Mouse (Mus musculus): ENCODE measurements around the gene 2810408A11Rik.

Gene 2810408A11Rik

DNA sequence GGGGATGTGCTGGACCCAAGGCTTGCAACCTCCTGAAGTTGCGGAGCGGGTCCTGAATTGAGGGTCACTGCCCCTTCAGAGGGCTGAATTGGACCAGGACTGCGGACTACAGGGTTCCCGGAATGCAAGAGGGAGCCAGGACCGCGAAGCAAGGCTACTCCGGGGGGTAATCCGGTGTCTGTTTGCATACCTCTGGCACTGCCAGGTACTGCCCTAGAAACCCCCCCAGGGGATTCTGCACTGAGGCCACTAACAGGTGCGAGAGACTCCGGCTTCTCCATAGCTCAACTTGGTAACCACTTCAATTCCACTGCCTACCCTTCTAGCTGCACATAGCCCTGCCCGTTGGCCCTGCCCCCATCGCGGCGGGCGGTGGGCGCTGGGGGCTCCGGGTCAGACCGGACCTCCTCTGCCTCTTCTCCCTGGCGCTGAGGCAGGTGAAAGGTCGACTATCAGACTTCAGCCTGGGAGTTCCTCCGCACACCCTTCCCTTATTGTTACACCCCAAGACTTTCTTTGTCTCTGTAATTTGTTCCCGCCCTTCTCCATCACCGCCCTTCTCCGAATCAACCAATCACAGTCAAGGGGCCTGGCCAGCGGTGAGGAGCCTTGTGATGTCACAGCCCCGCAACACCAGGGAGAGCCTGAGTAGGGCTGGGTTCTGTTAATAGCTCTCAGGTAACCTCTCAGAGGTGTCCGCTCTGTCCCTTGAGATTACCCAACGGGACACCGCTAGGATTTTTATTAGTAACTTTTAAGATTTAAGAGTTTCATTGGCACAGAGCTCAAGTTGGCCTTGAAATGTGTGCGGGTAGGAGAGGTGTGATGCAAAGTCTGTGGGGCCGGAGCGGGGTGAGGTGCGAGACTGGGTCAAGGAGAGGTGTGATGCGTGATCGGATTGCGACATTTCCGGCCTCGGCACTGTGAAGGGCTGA, at the start of gene 2810408A11Rik, which contains the start of gene Neurl4:
Gene 2810408A11Rik, minus strand, starts transcription at position 517 of the 935 bp plus-strand sequence.
Gene Neurl4, plus strand, starts transcription at position 602 of the 935 bp plus-strand sequence.
- DNase-seq, result peak; percentile 88 to 95

DNA sequence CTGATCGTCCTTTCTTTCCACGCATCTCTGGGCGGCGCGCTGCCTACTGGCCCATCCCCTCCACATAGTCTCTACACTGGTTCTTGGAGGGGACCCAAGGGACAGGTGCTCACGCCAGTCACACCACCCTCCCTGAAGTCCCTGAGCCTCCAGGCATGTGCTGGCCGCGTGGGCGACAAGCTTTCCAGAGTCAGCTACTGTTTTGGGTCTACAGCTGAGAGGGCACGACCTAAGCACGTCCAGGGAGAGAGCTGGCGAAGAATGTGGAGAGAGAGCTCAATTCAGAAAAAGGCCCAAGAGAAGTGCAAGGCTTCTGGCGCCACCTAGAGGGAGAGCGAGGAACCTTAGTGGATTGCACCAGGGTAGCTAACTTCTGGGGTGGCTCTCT, 48.0 kb upstream of the 2810408A11Rik start:
- DNase-seq, result peak; percentile 61 to 69

DNA sequence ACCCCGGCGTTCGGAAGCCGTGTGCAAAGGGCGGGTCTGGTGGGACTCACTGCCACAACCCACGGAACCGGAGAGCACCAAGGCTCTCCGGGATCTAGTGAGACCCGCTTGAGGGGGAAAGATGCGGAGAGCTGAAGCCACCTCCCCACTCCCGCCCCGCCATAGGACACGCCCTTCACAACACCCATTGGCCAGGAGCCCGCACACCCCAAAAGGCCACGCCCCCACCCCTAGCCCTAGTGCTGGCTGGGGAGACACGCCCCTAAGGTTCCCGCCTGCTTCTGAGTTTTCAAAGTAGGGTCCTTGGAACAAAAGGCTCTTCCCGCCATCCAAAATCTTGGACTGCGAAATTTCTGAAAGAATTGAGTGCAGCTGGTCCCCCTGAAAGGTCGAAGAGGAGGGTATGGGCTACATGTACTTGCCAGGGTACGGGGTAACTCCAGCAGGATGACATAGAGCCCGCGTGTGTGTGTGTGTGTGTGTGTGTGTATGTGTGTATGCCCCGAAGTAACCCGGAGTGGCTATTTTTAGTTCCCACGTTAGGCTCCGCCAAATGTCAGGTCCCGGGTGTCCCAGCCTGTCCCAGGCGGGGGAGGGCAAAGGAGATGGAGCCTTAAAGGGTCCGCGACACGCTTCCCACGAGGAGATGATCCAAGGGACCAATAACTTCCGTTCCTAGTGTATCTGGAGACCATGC, 47.4 kb upstream of the 2810408A11Rik start, which contains the start of gene Slc2a4:
Gene Slc2a4, minus strand, starts transcription at position 123 of the 697 bp plus-strand sequence.
- peak; percentile 87 to 88 for DNase-seq

DNA sequence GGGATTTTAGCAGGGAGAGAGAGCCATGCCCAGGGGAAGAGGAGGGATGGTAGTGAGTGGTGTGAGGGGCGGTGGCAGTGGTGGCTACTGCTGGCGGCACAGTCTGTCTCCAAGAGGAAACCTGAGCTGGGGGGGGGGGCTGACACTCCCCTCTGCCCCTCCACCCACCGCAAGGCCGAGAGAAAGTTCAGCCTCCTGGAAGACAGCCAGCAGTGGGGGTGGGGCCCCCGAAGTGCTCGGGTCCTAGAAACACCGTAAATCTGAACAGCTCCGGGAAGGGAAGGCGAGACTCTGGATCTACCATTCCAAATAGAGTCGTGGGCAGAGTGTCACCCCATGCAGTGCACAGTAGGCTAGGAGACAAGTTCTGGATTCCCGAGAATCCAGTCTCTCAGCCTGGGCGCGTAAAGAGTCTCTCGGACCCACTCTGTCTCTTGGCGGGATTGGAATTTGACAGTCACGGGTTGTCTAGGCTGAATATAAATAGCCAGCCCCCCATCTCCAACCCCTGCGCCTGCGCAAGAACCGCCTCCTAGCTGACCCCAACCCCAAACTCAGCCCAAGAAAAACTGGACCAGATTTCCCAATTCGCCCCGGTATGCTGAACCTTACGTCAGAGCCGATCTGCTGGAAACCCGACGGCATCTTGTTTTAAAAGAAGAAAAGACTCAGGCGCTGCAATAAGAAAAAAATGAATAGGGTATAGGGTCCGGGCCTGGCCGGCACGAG, 46.7 kb upstream of the 2810408A11Rik start:
- DNase-seq, result no peak

DNA sequence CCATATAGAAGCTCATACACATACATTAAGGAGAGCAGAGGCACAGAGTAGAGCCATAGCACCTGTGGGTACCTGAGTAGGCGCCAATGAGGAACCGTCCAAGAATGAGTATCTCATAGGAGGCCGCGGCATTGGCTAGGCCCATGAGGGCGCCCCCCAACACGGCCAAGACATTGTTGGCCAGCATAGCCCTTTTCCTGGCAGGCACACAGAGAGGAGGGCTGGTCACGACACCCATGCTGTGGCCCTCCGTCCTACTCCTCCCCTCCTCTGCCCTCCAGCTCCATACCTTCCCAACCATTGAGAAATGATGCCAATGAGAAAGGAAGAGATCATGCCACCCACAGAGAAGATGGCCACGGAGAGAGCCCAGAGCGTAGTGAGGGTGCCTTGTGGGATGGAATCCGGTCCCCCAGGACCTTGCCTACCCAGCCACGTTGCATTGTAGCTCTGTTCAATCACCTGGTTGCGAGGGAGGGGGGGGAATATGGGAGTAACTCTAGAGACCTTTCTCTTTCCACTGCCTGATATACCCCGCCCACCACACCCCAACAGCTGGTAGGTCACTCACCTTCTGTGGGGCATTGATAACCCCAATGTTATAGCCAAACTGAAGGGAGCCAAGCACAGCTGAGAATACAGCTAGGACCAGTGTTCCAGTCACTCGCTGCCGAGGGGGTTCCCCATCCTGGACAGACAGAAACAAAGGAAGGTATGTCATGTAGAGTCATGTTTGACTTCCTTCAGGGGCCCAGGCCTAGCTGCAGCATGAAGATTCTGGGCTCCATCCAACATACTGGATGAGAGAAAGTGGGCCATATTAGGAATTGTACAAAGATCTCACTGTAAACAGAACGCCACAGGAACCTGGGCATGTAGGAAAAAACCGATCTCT, 45.5 kb upstream of the 2810408A11Rik start:
- DNase-seq, result no peak

DNA sequence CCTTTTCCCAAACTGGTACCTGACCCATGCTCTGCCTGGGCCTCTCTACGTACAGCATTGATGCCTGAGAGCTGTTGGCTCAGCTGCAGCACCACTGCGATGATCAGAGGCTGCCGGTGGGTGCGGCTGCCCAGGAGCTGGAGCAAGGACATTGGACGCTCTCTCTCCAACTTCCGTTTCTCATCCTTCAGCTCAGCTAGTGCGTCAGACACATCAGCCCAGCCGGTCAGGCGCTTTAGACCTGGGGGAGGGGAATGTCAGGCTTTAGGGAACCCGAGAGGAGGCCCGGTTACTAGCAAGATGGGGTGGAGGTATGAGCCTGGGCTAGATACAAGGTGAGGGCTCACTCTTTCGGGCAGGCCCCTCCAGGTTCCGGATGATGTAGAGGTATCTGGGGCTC, 44.4 kb upstream of the 2810408A11Rik start:
- DNase-seq, result no peak

DNA sequence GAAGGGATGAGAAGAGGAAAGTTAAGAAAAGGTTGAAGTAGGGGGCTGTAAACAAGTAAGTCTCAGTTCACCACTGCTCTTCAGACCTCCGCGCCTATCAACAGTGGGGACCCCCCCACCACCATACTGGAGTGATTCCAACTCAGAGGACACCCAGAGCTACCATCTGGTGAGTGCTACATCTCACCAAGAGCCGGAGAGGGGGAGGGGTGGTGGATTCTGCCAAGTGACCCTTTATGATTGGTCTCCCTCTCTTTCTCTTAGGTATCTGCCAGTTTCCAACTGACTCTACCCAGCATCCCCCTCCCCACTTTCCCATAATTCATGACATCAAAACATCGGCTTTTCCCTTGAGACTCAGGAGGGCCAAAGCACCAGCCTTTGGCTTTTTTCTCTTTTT, 40.2 kb upstream of the 2810408A11Rik start:
- no peak for DNase-seq

DNA sequence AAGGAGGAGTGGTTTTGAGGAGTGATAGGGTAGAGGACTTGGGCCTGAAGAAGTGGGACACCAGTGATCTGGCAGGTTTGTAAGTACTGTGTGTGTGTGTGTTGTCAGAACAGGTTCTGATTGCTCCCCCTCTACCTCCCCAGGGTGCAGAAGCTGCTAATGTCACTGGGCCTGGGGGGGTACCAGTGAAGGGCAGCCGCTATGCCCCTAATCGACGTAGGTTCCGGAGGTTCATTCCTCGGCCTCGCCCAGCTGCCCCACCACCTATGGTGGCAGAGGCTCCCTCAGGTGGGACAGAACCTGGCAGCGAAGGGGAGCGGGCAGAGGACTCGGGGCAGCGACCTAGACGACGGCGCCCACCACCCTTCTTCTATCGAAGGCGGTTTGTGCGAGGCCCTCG, 38.9 kb upstream of the 2810408A11Rik start:
- DNase-seq, result no peak

DNA sequence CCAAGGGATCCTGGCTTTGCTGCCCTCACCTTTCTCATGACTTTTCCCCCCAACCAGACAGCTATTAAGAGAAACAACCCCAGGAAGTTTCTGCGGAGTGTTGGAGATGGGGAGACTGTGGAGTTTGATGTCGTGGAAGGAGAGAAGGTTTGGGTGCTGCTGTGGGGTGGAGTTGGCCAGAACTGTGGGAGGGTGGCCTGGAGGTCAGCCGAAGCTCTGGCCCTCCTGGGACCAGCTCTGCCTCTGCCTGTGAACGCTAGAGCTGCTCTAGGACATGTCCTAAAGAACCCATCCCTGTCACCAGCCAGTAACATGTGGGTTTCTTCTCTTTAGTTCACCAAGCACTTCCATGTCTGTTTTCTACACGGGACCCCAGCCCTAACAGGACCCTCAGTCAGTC, 38.4 kb upstream of the 2810408A11Rik start:
- DNase-seq, result no peak

DNA sequence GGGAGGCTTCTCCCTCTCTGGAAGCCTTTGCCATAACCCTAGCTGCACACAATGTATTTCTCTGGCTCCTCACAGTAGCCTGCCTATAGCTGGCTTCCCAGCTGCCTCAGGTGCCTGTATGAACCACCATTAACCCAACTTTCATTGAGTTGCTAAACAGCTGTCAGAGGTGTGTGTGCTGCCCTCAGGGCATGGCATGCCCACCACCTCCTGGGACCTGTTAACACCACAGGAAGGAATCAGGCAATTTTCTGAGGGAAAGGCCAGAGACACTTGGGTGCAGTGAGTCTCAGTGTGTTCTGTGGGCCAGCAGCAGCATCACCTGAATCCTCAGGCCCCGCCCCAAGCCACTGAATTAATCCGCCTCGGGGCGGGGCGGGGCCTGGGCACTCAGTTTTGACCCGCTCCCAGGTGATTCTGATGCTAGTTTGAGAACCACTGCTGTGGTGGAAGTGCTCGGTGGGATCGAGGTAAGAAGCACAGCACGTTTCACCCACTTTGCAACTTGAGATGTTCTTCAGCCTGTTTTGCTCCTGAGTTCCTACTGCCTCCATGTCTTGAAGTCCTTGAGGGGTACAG, 37.7 kb upstream of the 2810408A11Rik start:
- DNase-seq, result no peak

DNA sequence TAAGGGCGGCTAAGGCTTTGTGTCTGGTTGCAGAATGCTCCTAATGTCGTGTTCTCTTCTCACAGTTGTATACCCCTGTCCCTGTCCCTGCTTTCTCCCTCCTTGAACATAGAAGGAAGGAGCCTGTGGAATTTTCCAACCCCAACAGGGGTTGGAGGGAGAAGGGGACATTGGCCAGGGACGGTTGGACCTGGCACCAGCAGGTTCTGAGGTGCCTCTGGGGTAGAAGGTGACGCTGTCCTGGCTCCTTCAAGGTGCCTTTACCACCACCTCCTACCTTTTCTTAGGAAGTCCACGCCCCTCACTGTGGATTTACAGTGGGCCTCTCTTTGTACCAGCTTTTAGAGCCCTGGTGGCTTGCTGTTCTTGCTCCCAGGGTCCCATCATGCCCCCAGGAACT, 37.0 kb upstream of the 2810408A11Rik start:
- no peak for DNase-seq

DNA sequence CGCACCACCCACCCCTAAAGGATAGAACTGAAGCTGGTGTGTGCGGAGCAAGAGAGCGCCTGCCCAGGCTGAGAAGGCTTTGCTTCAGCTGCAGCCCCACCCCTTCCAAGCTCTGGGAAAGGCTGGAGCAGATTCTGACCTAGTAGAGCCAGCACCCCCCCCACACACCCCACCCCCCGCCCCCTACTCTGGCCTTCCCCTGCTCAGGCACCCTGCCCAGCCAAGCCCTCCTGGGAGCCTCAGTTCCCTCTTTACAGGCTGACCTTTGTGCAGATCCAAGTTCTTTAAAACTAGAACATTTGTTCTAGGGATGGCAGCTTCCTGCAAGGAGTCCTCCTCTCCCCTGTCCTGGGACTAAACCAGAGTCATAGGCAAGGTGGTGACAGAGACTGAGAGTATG, 36.6 kb upstream of the 2810408A11Rik start:
- DNase-seq, result no peak

DNA sequence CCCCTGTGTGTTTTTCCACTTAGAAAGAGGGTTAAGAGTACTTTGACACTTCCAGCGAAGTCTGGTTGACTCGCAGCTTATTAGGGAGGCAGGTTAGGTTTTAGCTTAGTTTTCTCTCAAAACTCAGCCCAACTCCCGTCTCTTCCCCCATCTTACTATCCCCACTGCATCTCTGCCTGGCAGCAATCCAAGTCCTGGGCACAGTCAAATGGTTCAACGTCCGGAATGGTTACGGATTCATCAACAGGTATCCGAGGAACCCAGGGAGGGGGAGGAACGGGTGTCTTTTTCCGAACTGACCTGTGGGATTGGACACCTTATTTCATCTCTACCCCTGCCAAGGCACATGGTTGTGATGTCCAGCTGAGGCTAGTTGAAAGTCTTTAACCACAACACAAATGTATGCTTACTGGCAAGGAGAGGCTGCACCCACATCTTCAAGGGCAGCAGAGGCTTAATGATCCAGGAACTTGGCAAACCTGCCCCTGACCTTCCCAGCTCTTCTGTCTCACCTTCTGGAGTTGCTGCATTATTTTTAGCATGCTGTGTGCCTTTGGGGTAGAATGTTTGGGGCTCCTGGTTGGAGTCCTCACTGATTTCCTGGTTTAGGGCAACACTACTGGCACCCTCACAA, 36.0 kb upstream of the 2810408A11Rik start:
- DNase-seq, result no peak

DNA sequence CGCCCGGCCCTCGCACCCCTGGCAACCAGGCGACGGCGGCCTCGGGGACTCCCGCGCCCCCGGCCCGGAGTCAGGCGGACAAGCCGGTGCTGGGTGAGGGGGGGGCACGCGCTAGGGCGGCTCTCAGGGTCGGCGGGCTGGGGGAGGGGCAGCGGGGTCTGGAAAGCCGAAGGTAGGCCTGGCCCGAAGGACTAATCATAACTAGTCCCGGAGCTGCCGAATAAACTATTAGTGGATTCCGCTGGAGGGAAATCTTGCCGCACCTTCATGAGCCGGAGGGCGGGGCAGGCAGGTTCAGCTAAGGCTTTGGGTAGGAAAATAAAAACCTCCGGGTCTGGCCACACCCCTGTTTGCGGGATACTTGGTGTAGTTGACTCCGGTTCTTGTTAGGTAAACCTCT, 35.4 kb upstream of the 2810408A11Rik start:
- DNase-seq, result no peak

DNA sequence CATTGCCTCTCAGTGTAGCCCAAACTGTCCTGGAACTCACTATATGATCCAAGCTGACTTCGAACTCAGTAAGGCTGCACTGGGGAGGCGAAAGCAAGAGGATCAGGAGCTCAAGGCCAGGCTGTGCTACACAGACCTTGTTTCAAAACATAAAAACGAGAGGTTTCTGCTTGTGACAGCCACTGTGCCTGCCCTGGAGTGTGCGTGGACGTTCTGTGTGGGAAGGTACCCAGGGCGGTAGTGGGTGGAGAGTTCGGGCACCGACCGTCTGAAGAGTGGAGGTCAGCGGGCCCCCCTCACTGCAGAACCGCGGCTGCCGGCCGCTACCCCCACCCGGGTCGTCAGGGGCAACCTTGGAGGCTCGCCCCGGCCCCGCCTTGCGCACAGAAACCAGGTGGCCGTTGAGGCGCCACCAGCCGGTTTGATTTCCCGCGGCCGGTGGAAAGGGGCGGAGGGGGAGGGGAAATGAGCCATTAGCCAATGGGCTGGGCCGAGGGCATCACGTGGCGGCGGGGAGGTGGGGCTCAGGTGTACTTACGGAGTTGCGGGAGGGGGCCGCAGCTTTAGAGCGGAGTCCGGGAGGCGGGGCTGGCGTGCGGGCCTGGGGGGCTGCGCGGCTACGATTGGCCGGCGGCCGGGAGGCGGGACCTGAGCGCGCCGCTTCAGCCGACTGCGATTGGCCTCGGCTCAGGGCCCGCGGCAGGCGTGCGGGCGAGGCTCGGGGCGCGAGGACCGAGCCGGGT, 34.5 kb upstream of the 2810408A11Rik start, which contains the start of gene Ybx2:
Gene Ybx2, plus strand, starts transcription at position 660 of the 743 bp plus-strand sequence.
- DNase-seq, result peak; percentile 85 to 89

DNA sequence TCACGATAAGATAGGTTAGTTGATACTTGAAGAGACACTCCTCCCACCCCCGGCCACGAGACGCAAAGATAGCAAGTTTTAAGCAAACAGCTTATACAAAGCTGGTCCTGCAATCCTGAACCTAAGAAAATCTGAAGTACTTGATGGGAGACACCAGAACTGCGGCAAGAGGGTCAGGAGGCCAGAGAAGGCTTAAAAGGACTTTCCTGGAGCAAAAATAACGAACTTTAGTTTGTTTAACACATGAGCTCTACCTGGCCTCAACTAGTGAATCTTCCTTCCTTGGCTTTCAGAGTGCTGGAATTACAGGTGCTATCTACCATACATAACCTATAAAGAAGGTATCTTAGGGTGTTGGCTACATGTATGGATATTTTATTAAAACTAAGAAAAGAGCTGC, 33.9 kb upstream of the 2810408A11Rik start:
- DNase-seq, result no peak

DNA sequence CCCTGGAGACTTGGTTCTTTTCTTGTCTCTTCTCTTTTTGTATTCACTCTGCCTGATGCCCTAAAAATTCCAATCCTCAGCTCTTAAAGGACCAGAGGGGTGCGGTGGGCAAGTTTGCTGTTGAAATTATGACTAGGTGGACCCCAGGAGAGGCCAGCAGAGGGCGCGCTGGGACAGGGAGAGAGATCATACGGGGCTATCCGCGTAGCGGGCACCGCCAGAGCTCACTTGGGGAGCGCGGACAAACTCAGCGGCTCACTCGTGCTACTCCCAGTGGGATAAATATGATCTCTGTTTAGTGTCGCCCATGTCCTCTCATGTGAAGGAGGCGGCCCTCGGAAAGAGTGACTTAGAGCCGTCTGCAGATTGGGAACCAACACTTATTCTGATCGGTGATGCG, 33.4 kb upstream of the 2810408A11Rik start:
- peak; percentile 76 to 81 for DNase-seq

DNA sequence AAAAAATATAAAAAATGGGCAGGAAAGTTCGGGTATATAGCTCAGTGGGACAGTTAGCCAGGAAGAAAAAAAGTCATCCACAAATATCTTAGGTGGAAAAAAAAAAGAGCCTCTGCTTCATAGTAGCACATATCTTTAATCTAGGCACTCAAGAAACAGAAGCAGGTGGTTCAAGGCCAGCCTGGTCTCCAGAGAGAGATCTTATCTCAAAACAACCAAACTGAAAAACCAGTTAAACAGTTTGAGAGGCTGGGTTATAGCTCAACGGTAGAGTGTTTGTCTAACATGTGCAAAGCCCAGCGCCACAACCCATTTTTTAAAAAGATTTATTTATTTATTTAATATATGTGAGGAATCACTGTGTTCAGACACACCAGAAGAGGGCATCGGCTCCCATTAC, 32.3 kb upstream of the 2810408A11Rik start:
- DNase-seq, result no peak

DNA sequence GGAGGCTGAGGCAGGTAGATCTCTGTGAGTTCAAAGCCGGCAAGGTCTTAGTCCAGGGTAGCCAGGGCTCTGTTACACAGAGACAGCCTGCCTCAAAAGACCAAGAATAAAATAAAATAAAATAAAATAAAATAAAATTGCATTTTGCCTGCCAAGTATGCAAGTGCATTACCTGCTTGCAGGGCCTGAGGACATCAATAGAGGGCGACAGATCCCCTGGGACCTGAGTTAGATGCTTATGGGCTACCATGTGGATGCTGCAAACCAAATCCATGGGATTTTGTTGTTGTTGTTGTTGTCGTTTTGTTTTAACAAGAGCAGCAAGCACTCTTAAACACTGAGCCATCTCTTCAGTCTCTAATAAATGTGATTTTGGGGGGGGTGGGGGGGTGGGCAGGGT, 31.5 kb upstream of the 2810408A11Rik start:
- DNase-seq, result no peak

DNA sequence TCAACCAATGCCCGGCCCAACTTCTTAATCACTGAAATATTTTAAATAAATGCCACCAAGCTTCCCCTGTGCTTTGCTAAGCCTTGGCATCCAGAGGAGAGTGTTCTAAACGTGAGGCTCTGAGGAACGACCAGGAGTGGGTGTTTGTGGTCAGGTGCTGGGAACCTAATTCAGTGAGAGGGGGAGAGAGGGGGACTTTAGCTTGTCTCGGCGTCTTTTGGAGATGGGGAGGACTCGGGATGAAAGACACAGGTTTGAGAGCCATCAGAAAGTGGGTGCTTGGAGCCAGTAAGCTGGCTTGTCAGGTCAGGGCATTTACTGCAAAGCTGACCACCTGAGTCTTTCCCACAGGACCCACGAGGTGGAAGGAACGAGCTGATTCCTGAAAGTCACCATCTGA, 31.0 kb upstream of the 2810408A11Rik start:
- no peak for DNase-seq

Measured in thymus, adult 18-20 months (tissue).